Mouse (Mus musculus) heart, postnatal 0 days (tissue): ENCODE data around the gene Eed. TPM values are rescaled to one million over a fixed set of nuclear protein-coding genes. Genes with fewer than 3 reads are reported as not detected.
"Not testable (repeated sequence)": the region's sequence is repeated elsewhere in the genome, so short reads cannot be mapped to it uniquely, and the experiment has no call there.

Experiments used
- ATAC-seq: fragments of 200-750 bp; cut with Nextera tagmentation; 2 replicates; pipeline ENCODE4 v1.8.0; 2017; ENCODE audit warnings: low read depth, moderate number of reproducible peaks, moderate library complexity; ENCODE audit not compliant: insufficient read depth
- DNase-seq: peaks from one replicate; pipeline ENCODE4 v3.0.0-alpha.2; 2016; ENCODE audit warnings: low spot score
- H3K27ac ChIP-seq: fragments of 300-500 bp; sonication (generic); 2 replicates; pipeline ENCODE4 v1.5.1; 2014; ENCODE audit warnings: low read depth, mild to moderate bottlenecking
- H3K27me3 ChIP-seq: fragments of 300-500 bp; sonication (generic); 2 replicates; pipeline ENCODE4 v1.6.1; 2014; ENCODE audit warnings: low read length, mixed read lengths; ENCODE audit not compliant: control insufficient read depth, insufficient read depth
- H3K36me3 ChIP-seq: fragments of 300-500 bp; sonication (generic); replicated peaks from 2 replicates; pipeline ENCODE4 v1.6.1; 2014; ENCODE audit warnings: low read length, mixed read lengths; ENCODE audit not compliant: control insufficient read depth, insufficient read depth
- H3K4me1 ChIP-seq: fragments of 300-500 bp; sonication (generic); 2 replicates; pipeline ENCODE4 v1.6.1; 2014; ENCODE audit warnings: antibody characterized with exemption; ENCODE audit not compliant: control insufficient read depth, insufficient read depth
- H3K4me2 ChIP-seq: fragments of 300-500 bp; sonication (generic); 2 replicates; pipeline ENCODE4 v1.6.1; 2014; ENCODE audit warnings: low read depth, mild to moderate bottlenecking, low read length, moderate library complexity
- H3K4me3 ChIP-seq: fragments of 300-500 bp; sonication (generic); 2 replicates; pipeline ENCODE4 v1.5.1; 2014; ENCODE audit warnings: low read depth, low read length
- H3K9ac ChIP-seq: fragments of 300-500 bp; sonication (generic); replicated peaks from 2 replicates; pipeline ENCODE4 v1.6.1; 2014; ENCODE audit warnings: low read depth, low read length, mixed read lengths
- H3K9me3 ChIP-seq: fragments of 300-500 bp; sonication (generic); replicated peaks from 2 replicates; pipeline ENCODE4 v1.6.1; 2016; ENCODE audit warnings: low read length; ENCODE audit not compliant: control insufficient read depth
- CTCF ChIP-seq: IDR thresholded peaks from 2 replicates; pipeline ENCODE4 v1.5.1; 2016; ENCODE audit warnings: antibody characterized with exemption, control low read depth, low read depth
- EP300 ChIP-seq: IDR thresholded peaks from 2 replicates; pipeline ENCODE4 v1.6.1; 2016; ENCODE audit warnings: antibody characterized with exemption, low read depth
- WGBS: fragments of 180-500 bp; shearing (Covaris S2); extraction: QIAGEN DNeasy Blood & Tissue Kit; methylation state at CpG from one replicate; pipeline ENCODE4 v1.1.7; 2014; 5-methylcytosine and 5-hydroxymethylcytosine counted together
- polyA plus RNA-seq: library from polyadenylated mRNA; unstranded; fragments of >200 nt; fragmentation: Nextera tagmentation; extraction: Ambion mirVana; gene quantifications from 2 replicates; pipeline ENCODE4 v1.2.1, GENCODE M21; 2015
- total RNA-seq: library from RNA; depleted of rRNA; stranded (reverse); fragments of >200 nt; gene quantifications from 2 replicates; pipeline ENCODE4 v1.2.3, GENCODE M21; 2014; ENCODE audit warnings: low replicate concordance

The Eed gene
- total and polyA plus RNA-seq, 2 experiments from 2014 or later: 27.9 to 38.1 TPM

DNA sequence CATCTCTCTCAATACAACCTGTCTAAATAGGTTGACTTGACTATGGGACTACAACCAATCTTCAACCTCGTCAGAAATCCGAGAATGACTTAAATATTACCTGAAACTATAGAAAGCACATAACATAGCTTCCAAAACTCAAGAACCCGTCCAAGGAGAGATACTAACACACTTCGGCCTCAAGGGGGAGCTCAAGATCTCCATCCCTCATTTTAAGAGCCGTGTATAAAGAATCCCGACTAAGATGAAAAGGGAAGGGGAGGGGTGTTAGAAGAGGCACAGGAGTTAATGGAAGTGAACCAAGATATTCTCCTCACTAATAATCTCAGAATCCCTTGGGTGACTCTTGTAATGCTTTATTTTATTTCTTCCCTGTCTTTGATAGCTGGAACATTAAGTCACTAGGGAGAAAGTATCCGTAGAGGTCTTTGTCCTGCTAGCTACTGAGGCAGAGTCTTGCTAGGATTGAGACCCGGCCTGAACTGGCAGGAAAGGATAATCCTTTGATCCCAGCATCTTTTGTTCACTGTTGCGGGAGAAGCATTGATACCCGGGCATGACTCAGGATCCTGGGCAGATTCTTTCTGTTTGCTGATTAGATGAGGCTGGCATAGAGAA is 17.3 kb upstream of the Eed start:
- H3K4me1 ChIP-seq: no peaks in the 10 kb centered on the region
- TF ChIP-seq CTCF (peak; percentile 85), EP300 (no peak)
- H3K4me3 ChIP-seq: no peak overlapping the region
- ATAC-seq: peak; percentile 51; the same call in 1 of the 2 replicates
- H3K4me2 ChIP-seq: peak overlapping the region; percentile 22; the same call in 1 of the 2 replicates
- peak; percentile 81 for DNase-seq
- no peaks in the 10 kb centered on the region for H3K9me3 ChIP-seq
- 17% methylated on average over 10 of the region's 10 CpGs for WGBS
- H3K27ac ChIP-seq: no peak overlapping the region
- no peaks in the 10 kb centered on the region for H3K27me3 ChIP-seq
- H3K9ac ChIP-seq: no peak overlapping the region
- H3K36me3 ChIP-seq: no peaks in the 10 kb centered on the region

DNA sequence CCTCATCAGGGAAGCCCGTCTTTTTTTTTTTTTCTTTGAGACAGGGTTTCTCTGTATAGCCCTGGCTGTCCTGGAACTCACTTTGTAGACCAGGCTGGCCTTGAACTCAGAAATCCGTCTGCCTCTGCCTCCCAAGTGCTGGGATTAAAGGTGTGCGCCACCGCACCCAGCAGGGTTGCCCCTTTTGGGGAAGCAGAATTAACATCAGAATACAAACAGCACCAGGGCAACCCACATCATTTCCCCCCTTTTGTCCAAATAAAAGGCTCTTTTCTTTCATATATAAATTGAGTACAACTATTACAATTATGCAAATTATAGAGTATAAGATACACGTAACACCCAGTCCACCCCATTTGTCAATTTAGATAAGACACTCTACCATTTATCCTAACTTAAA is 16.7 kb upstream of the Eed start:
- not testable (repeated sequence) for H3K9me3 ChIP-seq, H3K27me3 ChIP-seq, H3K9ac ChIP-seq, H3K4me1 ChIP-seq, H3K36me3 ChIP-seq, H3K4me2 ChIP-seq, H3K27ac ChIP-seq, DNase-seq, H3K4me3 ChIP-seq, ATAC-seq
- WGBS: 35% methylated on average over 5 of the region's 5 CpGs

DNA sequence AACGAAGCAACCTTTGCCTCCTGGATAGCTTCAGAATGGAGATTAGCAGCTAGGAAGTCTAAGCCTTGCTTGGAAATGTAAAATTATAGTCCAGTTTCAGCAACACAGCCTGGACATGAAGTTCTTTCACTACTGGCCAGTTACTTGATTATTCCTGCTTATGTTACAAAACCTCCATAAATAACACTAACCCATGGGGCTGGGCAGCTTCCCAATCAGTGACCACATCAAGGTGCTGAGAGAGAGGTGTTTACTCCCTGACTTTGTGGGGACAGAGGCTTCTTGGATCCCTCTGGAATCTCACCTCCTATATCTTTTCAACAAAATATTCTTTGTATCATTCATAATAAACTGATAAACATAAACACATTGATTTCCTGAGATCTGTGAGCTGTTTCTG is 12.3 kb upstream of the Eed start:
- DNase-seq (no peak), ATAC-seq (no peak)
- H3K4me2 ChIP-seq: no peak overlapping the region
- 74% methylated on average over 1 of the region's 1 CpGs for WGBS
- TF ChIP-seq CTCF: no peak
- no peak for TF ChIP-seq EP300
- H3K4me3 ChIP-seq: no peak overlapping the region
- H3K27ac ChIP-seq: no peak overlapping the region
- H3K36me3 ChIP-seq: no peaks in the 10 kb centered on the region
- H3K9me3 ChIP-seq: no peaks in the 10 kb centered on the region
- H3K4me1 ChIP-seq: no peaks in the 10 kb centered on the region
- H3K9ac ChIP-seq: no peak overlapping the region
- H3K27me3 ChIP-seq: no peaks in the 10 kb centered on the region

GRCm38 (mm10) chr7:89984421-89984820 is 3.6 kb upstream of the Eed start:
- Histone ChIP-seq H3K27me3 (no peaks in the 10 kb centered on the region), H3K36me3 (no peaks in the 10 kb centered on the region), H3K27ac (no peak overlapping the region), H3K4me2 (no peak overlapping the region), H3K9me3 (no peaks in the 10 kb centered on the region), H3K4me1 (peaks cover 3% of the 10 kb centered on the region; the same call in 1 of the 2 replicates), H3K4me3 (no peak overlapping the region), H3K9ac (no peak overlapping the region)
- no peak for TF ChIP-seq EP300
- no peak for TF ChIP-seq CTCF
- DNase-seq (peak; percentile 89), ATAC-seq (no peak)

DNA sequence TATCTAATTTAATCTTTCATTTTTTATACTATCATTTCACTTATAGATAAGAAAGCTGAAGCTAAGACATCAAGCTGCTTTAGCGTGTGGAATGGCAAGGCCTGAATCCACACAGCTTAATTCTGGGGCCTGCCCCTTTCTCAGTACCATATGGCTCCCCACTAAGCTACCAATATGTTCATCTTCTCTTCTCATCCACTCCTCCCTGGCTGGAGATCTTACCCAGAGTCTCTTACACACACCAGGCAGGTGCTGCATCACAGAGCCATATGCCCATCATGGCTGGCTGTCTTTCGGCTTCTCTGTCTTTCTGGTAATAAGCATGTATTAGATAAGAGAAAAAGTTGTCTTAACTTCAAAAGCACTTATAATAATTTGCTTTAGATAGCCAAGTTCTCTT is 2.7 kb upstream of the Eed start:
- Histone ChIP-seq H3K27me3 (no peaks in the 10 kb centered on the region), H3K9ac (no peak overlapping the region), H3K27ac (no peak overlapping the region), H3K4me2 (no peak overlapping the region), H3K9me3 (no peaks in the 10 kb centered on the region), H3K4me1 (peaks cover 12% of the 10 kb centered on the region), H3K36me3 (no peaks in the 10 kb centered on the region), H3K4me3 (no peak overlapping the region)
- WGBS: 87% methylated on average over 2 of the region's 2 CpGs
- no peak for DNase-seq
- no peak for ATAC-seq
- TF ChIP-seq EP300: no peak
- no peak for TF ChIP-seq CTCF

DNA sequence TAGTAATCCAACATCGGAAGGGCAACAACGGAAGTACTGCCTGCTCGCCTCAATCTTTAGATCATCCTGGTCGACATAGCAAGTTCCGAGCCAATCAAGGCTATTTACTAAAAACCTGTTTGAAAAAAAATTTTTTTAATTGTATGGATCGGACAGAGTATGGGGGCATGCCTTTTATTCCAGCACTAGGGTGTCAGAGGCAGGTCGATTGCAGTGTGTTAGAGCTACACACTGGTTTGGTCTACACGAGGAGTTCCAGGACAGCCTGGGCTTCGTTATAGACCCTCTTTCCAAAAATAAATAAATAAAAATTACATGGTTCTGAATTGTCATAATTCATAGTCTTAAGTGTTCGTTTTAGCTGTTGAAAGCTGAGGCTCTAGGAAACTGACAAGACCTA is 774 bp upstream of the Eed start:
- no peak for DNase-seq
- TF ChIP-seq CTCF (no peak), EP300 (no peak)
- Histone ChIP-seq H3K27me3 (no peaks in the 10 kb centered on the region), H3K4me1 (peaks cover 13% of the 10 kb centered on the region), H3K9me3 (no peaks in the 10 kb centered on the region), H3K4me3 (peak overlapping the region; percentile 87), H3K4me2 (peak overlapping the region; percentile 95), H3K36me3 (0 out of 2 replicates have a peak, but pooled peaks cover 4% of the 10 kb centered on the region), H3K9ac (peak overlapping the region; percentile 93), H3K27ac (peak overlapping the region; percentile 99; the same call in 1 of the 2 replicates)
- no peak for ATAC-seq
- WGBS: 6% methylated on average over 10 of the region's 10 CpGs
